Mouse (Mus musculus) heart, adult 2 months (tissue): Measurements from ENCODE around the gene Ofcc1. TPM values are rescaled to one million over a fixed set of nuclear protein-coding genes. Genes with fewer than 3 reads are reported as not detected.

Experiments used
- DNase-seq, 2 experiments: peaks; one replicate each; pipeline ENCODE4 v3.0.0; 2021
- H3K27ac ChIP-seq: fragments of 200-600 bp; 2 replicates; pipeline ENCODE4 v1.8.1; 2022
- H3K27me3 ChIP-seq: fragments of 200-500 bp; 2 replicates; pipeline ENCODE4 v1.6.1; 2012; ENCODE audit warnings: mild to moderate bottlenecking, low read length, inconsistent platforms, mixed read lengths; ENCODE audit not compliant: control insufficient read depth, insufficient read depth
- H3K36me3 ChIP-seq: fragments of 200-500 bp; 2 replicates; pipeline ENCODE4 v1.6.1; 2012; ENCODE audit warnings: low read length, inconsistent platforms; ENCODE audit not compliant: control insufficient read depth, insufficient read depth
- H3K4me1 ChIP-seq: fragments of 200-500 bp; 2 replicates; pipeline ENCODE4 v1.6.1; 2011; ENCODE audit warnings: low read length; ENCODE audit not compliant: control insufficient read depth, insufficient read depth
- H3K4me3 ChIP-seq: fragments of 200-600 bp; 2 replicates; pipeline ENCODE4 v1.8.1; 2022
- H3K79me2 ChIP-seq: fragments of 200-500 bp; replicated peaks from 2 replicates; pipeline ENCODE4 v1.6.1; 2012; ENCODE audit warnings: mild to moderate bottlenecking, inconsistent platforms, low read length, moderate library complexity, mixed read lengths; ENCODE audit not compliant: control insufficient read depth, insufficient read depth
- H3K9ac ChIP-seq: fragments of 200-500 bp; 2 replicates; pipeline ENCODE4 v1.6.1; 2012; ENCODE audit warnings: low read depth, mild to moderate bottlenecking, control low read depth, inconsistent platforms, low read length, mixed read lengths
- CTCF ChIP-seq: fragments of 200-600 bp; IDR thresholded peaks from 2 replicates; pipeline ENCODE4 v1.8.1; 2022; ENCODE audit warnings: antibody characterized with exemption, mild to moderate bottlenecking, moderate library complexity
- EP300 ChIP-seq: fragments of 200-500 bp; IDR thresholded peaks from 2 replicates; pipeline ENCODE4 v1.6.1; 2011; ENCODE audit warnings: low read depth, low read length, control low read depth; ENCODE audit not compliant: insufficient read depth
- POLR2A ChIP-seq: fragments of 200-500 bp; IDR thresholded peaks from 2 replicates; pipeline ENCODE4 v1.6.1; 2011; ENCODE audit warnings: mild to moderate bottlenecking, low read depth, low read length, control low read depth; ENCODE audit not compliant: insufficient read depth
- WGBS: fragments of 180-500 bp; shearing (Covaris S2); methylation state at CpG from one replicate; pipeline ENCODE4 v1.1.7; 2018; 5-methylcytosine and 5-hydroxymethylcytosine counted together
- intact Hi-C: fragments of 180-260 bp; cut with DNase I; formaldehyde crosslinking; loops from one replicate; pipeline ENCODE4 v1.15.1; 2025
- polyA plus RNA-seq: library from polyadenylated mRNA; depleted of rRNA; stranded (reverse); fragments of >200 nt; gene quantifications from 2 replicates; pipeline ENCODE4 v1.2.3, GENCODE M21; 2012
- total RNA-seq, 2 experiments: library from RNA; stranded (reverse); gene quantifications; 2 replicates each; pipeline ENCODE4 v1.2.3; 2021

Ofcc1 gene
- total and polyA plus RNA-seq, 3 experiments, result 0.11 TPM; not detected in 2

GRCm38 (mm10) chr13:40315158-40315792 is 46.0 kb downstream of the Ofcc1 start:
- H3K4me3 ChIP-seq, result no peak overlapping the region
- no peaks in the 10 kb centered on the region for H3K36me3 ChIP-seq
- no peak overlapping the region for H3K9ac ChIP-seq
- no peaks in the 10 kb centered on the region for H3K79me2 ChIP-seq
- DNase-seq, result no peak
- 58% methylated on average over 4 of the region's 4 CpGs for WGBS
- intact Hi-C loops, result no loop called here
- H3K4me1 ChIP-seq, result no peaks in the 10 kb centered on the region
- H3K27me3 ChIP-seq, result no peaks in the 10 kb centered on the region
- no peak overlapping the region for H3K27ac ChIP-seq
- TF ChIP-seq POLR2A, result no peak
- TF ChIP-seq CTCF, result no peak
- no peak for TF ChIP-seq EP300

GRCm38 (mm10) chr13:40292891-40293290 is 68.4 kb downstream of the Ofcc1 start:
- Histone ChIP-seq H3K4me1 (no peaks in the 10 kb centered on the region), H3K79me2 (no peaks in the 10 kb centered on the region), H3K27me3 (no peaks in the 10 kb centered on the region), H3K9ac (no peak overlapping the region), H3K36me3 (no peaks in the 10 kb centered on the region), H3K4me3 (no peak overlapping the region), H3K27ac (no peak overlapping the region)
- 71% methylated on average over 2 of the region's 2 CpGs for whole genome bisulfite sequencing
- TF ChIP-seq CTCF, result no peak
- TF ChIP-seq EP300, result no peak
- no peak for DNase-seq
- intact Hi-C loops, result no loop called here

- Histone ChIP-seq H3K79me2 (no peaks in the 10 kb centered on the region), H3K36me3 (no peaks in the 10 kb centered on the region), H3K4me1 (no peaks in the 10 kb centered on the region), H3K4me3 (no peak overlapping the region), H3K27me3 (no peaks in the 10 kb centered on the region), H3K9ac (no peak overlapping the region), H3K27ac (no peak overlapping the region)
- no peak for DNase-seq
- intact Hi-C loops, result no loop called here
- WGBS, result 85% methylated on average over 10 of the region's 10 CpGs
- TF ChIP-seq EP300 (no peak), CTCF (no peak), POLR2A (no peak)
Observed at GRCm38 (mm10) chr13:40290846-40291245, 70.4 kb downstream of the Ofcc1 start.

- no peaks in the 10 kb centered on the region for H3K79me2 ChIP-seq
- WGBS, result 64% methylated on average over 4 of the region's 4 CpGs
- intact Hi-C loops, result no loop called here
- H3K36me3 ChIP-seq, result no peaks in the 10 kb centered on the region
- DNase-seq, result no peak
- H3K27ac ChIP-seq, result no peak overlapping the region
- H3K9ac ChIP-seq, result no peak overlapping the region
- H3K4me3 ChIP-seq, result no peak overlapping the region
- no peaks in the 10 kb centered on the region for H3K27me3 ChIP-seq
- H3K4me1 ChIP-seq, result no peaks in the 10 kb centered on the region
- TF ChIP-seq CTCF (no peak), POLR2A (no peak), EP300 (no peak)
Observed at GRCm38 (mm10) chr13:40288650-40289049, 72.6 kb downstream of the Ofcc1 start.

- 79% methylated on average over 21 of the region's 21 CpGs for whole genome bisulfite sequencing
- TF ChIP-seq POLR2A, result no peak
- no peak for TF ChIP-seq EP300
- TF ChIP-seq CTCF, result no peak
Observed at GRCm38 (mm10) chr13:40287266-40288002, 73.8 kb downstream of the Ofcc1 start.

GRCm38 (mm10) chr13:40285234-40285791 is 75.9 kb downstream of the Ofcc1 start:
- Histone ChIP-seq H3K79me2 (no peaks in the 10 kb centered on the region), H3K36me3 (no peaks in the 10 kb centered on the region), H3K27ac (no peak overlapping the region), H3K9ac (no peak overlapping the region), H3K4me3 (no peak overlapping the region), H3K27me3 (no peaks in the 10 kb centered on the region), H3K4me1 (no peaks in the 10 kb centered on the region)
- WGBS, result 77% methylated on average over 15 of the region's 15 CpGs
- intact Hi-C loops, result no loop called here
- DNase-seq, result no peak
- no peak for TF ChIP-seq EP300
- TF ChIP-seq POLR2A, result no peak
- no peak for TF ChIP-seq CTCF

More at GRCm38 (mm10) chr13:40287266-40288002, 73.8 kb downstream of the Ofcc1 start:
- H3K4me3 ChIP-seq, result no peak overlapping the region
- no peaks in the 10 kb centered on the region for H3K36me3 ChIP-seq
- no peaks in the 10 kb centered on the region for H3K79me2 ChIP-seq
- H3K4me1 ChIP-seq, result no peaks in the 10 kb centered on the region
- no peak overlapping the region for H3K9ac ChIP-seq
- DNase-seq, result no peak
- H3K27me3 ChIP-seq, result no peaks in the 10 kb centered on the region
- intact Hi-C loops, result no loop called here
- no peak overlapping the region for H3K27ac ChIP-seq
